Mouse (Mus musculus) midbrain, postnatal 0 days (tissue): ENCODE measurements around the gene Iscu. TPM values are rescaled to one million over a fixed set of nuclear protein-coding genes. Genes with fewer than 3 reads are reported as not detected.
"Not testable (repeated sequence)": the region's sequence is repeated elsewhere in the genome, so short reads cannot be mapped to it uniquely, and the experiment has no call there.

Experiments used
- ATAC-seq: fragments of 200-750 bp; cut with Nextera tagmentation; 2 replicates; pipeline ENCODE4 v1.8.0; 2017; ENCODE audit warnings: moderate number of reproducible peaks, mild to moderate bottlenecking, moderate TSS enrichment, moderate library complexity; ENCODE audit not compliant: low FRiP score
- DNase-seq: peaks from one replicate; pipeline ENCODE4 v3.0.0-alpha.2; 2015; ENCODE audit warnings: low spot score
- H3K27ac ChIP-seq: fragments of 300-500 bp; sonication (generic); 2 replicates; pipeline ENCODE4 v1.5.1; 2014; ENCODE audit warnings: low read depth, mild to moderate bottlenecking, low read length, mixed read lengths
- H3K27me3 ChIP-seq: fragments of 300-500 bp; sonication (generic); 2 replicates; pipeline ENCODE4 v1.6.1; 2014; ENCODE audit warnings: low read length, control low read depth, mixed read lengths; ENCODE audit not compliant: insufficient read depth
- H3K36me3 ChIP-seq: fragments of 300-500 bp; sonication (generic); 2 replicates; pipeline ENCODE4 v1.6.1; 2014; ENCODE audit warnings: low read length, control low read depth, mixed read lengths; ENCODE audit not compliant: insufficient read depth
- H3K4me1 ChIP-seq: fragments of 300-500 bp; sonication (generic); 2 replicates; pipeline ENCODE4 v1.6.1; 2014; ENCODE audit warnings: mild to moderate bottlenecking, control low read depth, antibody characterized with exemption, low read length, mixed read lengths; ENCODE audit not compliant: insufficient read depth
- H3K4me2 ChIP-seq: fragments of 300-500 bp; sonication (generic); 2 replicates; pipeline ENCODE4 v1.6.1; 2014; ENCODE audit warnings: low read depth, mild to moderate bottlenecking, low read length, mixed read lengths; ENCODE audit not compliant: poor library complexity, severe bottlenecking
- H3K4me3 ChIP-seq: fragments of 300-500 bp; sonication (generic); 2 replicates; pipeline ENCODE4 v1.5.1; 2014; ENCODE audit warnings: low read depth, mild to moderate bottlenecking, low read length, moderate library complexity
- H3K9ac ChIP-seq: fragments of 300-500 bp; sonication (generic); replicated peaks from 2 replicates; pipeline ENCODE4 v1.6.1; 2014; ENCODE audit warnings: mild to moderate bottlenecking, low read length, moderate library complexity, mixed read lengths; ENCODE audit not compliant: poor library complexity, severe bottlenecking
- H3K9me3 ChIP-seq: fragments of 300-500 bp; sonication (generic); 2 replicates; pipeline ENCODE4 v1.6.1; 2016; ENCODE audit warnings: low read length, control low read depth
- CTCF ChIP-seq: IDR thresholded peaks from 2 replicates; pipeline ENCODE4 v1.5.1; 2016; ENCODE audit warnings: antibody characterized with exemption, mild to moderate bottlenecking
- WGBS: fragments of 180-500 bp; shearing (Covaris S2); extraction: QIAGEN DNeasy Blood & Tissue Kit; methylation state at CpG from one replicate; pipeline ENCODE4 v1.1.7; 2014; 5-methylcytosine and 5-hydroxymethylcytosine counted together
- polyA plus RNA-seq: library from polyadenylated mRNA; unstranded; fragments of >200 nt; fragmentation: Nextera tagmentation; extraction: Ambion mirVana; gene quantifications from 2 replicates; pipeline ENCODE4 v1.2.1, GENCODE M21; 2015
- total RNA-seq: library from RNA; depleted of rRNA; stranded (reverse); fragments of >200 nt; gene quantifications from 2 replicates; pipeline ENCODE4 v1.2.3, GENCODE M21; 2014

The Iscu gene
- total and polyA plus RNA-seq, 2 experiments from 2014 or later = 65.8 to 96.9 TPM

DNA sequence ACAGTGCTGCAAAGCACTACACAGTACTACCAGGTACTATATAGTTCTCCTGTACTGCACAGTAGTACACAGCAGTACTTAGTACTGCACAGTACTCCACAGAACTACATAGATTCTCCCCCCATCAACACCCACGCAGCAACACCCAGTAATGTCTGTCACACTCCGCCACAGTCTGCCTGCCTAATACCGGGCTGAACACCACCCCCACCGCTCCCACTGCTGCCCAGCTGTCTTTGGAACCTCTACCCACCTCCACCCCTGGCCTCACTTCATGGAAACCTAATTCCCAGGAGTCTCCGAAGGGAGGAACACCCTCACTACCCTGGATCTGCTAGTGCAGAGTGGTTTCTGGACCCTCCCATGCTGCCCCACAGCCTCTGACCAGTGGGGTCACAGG, 8.2 kb downstream of the Iscu start:
- H3K4me1 ChIP-seq = no peaks in the 10 kb centered on the region
- no peak for ATAC-seq
- no peak for TF ChIP-seq CTCF
- H3K4me3 ChIP-seq = no peak overlapping the region
- peaks cover 5% of the 10 kb centered on the region; the same call in 1 of the 2 replicates for H3K27me3 ChIP-seq
- WGBS = 89% methylated on average over 5 of the region's 5 CpGs
- H3K27ac ChIP-seq = no peak overlapping the region
- H3K9me3 ChIP-seq = no peaks in the 10 kb centered on the region
- H3K36me3 ChIP-seq = peaks cover 24% of the 10 kb centered on the region
- no peak overlapping the region for H3K9ac ChIP-seq
- no peak overlapping the region for H3K4me2 ChIP-seq
- DNase-seq = no peak

DNA sequence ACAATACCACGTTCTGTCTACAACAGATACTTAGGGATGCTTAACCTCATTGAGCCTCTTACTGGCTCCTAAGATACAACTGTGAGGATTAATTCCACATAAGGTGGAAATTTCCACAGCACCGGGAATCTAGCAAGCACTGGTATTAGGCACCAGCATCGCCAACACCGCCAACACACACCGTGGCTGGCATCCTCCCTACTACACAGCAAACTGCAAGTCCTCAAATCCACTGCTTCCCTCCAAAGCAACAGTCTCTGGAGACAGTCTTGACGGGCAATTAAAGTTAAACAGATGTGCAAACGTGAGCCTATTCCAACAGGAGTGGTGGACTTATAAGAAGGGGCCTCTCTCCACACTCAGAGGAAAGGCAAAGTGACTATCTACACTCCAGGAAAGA, 8.7 kb downstream of the Iscu start:
- no peaks in the 10 kb centered on the region for H3K4me1 ChIP-seq
- peaks cover 19% of the 10 kb centered on the region for H3K36me3 ChIP-seq
- H3K4me2 ChIP-seq = no peak overlapping the region
- ATAC-seq (no peak), DNase-seq (no peak)
- no peak overlapping the region for H3K9ac ChIP-seq
- WGBS = 83% methylated on average over 7 of the region's 7 CpGs
- peaks cover 5% of the 10 kb centered on the region; the same call in 1 of the 2 replicates for H3K27me3 ChIP-seq
- H3K9me3 ChIP-seq = no peaks in the 10 kb centered on the region
- no peak overlapping the region for H3K4me3 ChIP-seq
- H3K27ac ChIP-seq = no peak overlapping the region
- no peak for TF ChIP-seq CTCF

DNA sequence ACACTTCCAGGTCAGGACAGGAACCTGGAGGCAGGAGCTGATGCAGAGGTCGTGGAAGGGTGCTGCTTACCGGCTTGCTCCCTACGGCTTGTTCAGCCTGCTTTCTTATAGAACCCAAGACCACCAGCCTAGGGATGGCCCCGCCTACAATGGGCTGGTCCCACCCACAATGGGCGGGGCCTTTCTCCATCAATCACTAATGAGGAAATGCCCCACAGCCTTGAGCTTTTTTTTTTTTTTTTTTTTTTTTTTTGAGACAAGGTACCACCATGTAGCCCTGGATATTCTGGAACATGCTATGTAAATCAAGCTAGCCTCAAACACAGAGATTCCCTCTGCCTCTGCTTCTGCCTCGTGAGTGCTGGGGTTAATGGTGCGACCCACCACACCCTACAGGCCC, 9.3 kb downstream of the Iscu start:
- Histone ChIP-seq H3K9ac (no peak overlapping the region), H3K4me2 (no peak overlapping the region), H3K27me3 (peaks cover 5% of the 10 kb centered on the region; the same call in 1 of the 2 replicates), H3K36me3 (peaks cover 13% of the 10 kb centered on the region), H3K4me3 (no peak overlapping the region), H3K4me1 (no peaks in the 10 kb centered on the region), H3K9me3 (no peaks in the 10 kb centered on the region), H3K27ac (no peak overlapping the region)
- 76% methylated on average over 7 of the region's 7 CpGs for WGBS
- DNase-seq (no peak), ATAC-seq (no peak)
- no peak for TF ChIP-seq CTCF

DNA sequence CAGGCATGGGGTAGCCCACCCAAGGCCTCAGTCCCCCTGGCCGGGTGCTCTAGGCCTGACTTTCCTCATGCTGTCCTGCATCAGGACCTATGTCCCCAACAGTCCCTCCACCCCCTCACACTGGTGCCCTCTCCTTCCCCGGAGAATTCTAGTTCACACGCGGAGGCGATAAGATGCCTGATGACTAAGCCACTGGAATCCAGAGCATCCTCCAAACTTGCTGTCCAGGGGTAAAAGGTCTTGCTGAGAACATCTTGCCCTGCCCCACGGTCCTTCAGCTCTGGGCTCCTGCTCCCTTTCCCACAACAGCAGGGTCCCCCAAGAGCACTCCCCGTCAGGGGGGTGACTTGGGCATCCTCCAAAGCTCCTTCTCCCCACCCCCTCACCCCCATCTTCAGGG, 10.1 kb downstream of the Iscu start:
- no peak overlapping the region for H3K9ac ChIP-seq
- H3K27me3 ChIP-seq = peaks cover 5% of the 10 kb centered on the region; the same call in 1 of the 2 replicates
- TF ChIP-seq CTCF = no peak
- no peaks in the 10 kb centered on the region for H3K9me3 ChIP-seq
- peaks cover 10% of the 10 kb centered on the region for H3K36me3 ChIP-seq
- no peak overlapping the region for H3K4me3 ChIP-seq
- no peaks in the 10 kb centered on the region for H3K4me1 ChIP-seq
- no peak overlapping the region for H3K4me2 ChIP-seq
- WGBS = 87% methylated on average over 7 of the region's 7 CpGs
- DNase-seq (no peak), ATAC-seq (no peak)
- H3K27ac ChIP-seq = no peak overlapping the region

DNA sequence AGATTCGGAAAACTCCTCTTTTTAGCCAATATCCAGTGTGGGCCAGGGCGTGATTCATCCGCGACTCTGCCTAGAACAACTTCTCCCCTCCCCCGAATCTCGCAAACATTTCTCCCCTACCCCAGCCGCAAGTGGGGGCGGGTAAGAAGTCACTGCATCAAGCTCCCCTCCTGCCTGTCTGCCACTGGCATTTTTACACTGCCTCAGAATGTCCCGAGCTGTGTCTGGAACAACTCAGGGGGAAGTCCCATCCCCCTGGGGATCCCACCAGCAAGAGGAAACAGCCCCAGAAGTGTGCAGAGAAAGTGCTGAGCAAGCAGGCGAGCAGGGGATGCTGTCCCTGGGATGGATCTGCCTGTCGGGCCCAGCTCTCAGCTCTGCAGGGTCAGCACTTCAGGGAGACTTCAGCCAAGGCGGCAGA, 11.0 kb downstream of the Iscu start:
- Histone ChIP-seq H3K36me3 (peaks cover 5% of the 10 kb centered on the region), H3K9ac (no peak overlapping the region), H3K4me3 (no peak overlapping the region), H3K4me1 (no peaks in the 10 kb centered on the region), H3K9me3 (no peaks in the 10 kb centered on the region), H3K27ac (no peak overlapping the region), H3K27me3 (peaks cover 5% of the 10 kb centered on the region; the same call in 1 of the 2 replicates), H3K4me2 (no peak overlapping the region)
- ATAC-seq = no peak
- DNase-seq = peak; percentile 12
- TF ChIP-seq CTCF = no peak
- 23% methylated on average over 12 of the region's 12 CpGs for WGBS

DNA sequence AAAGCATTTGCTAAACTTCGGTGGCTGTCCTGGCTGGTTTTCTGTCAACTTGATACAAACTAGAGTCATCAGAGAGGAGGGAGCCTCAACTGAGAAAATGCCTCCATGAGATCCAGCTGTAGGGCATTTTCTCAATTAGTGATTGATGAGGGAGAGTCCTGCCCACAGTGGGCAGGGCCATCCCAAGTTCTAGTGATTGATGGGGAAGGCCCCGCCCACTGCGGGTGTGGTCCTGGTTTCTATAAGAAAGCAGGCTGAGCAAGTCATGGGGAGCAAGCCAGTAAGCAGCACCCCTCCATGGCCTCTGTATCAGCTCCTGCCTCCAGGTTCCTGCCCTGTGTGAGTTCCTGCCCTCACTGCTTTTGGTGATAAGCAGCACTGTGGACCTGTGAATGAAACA, 11.6 kb downstream of the Iscu start:
- H3K4me2 ChIP-seq = not testable (repeated sequence)
- WGBS = 34% methylated on average over 3 of the region's 3 CpGs

More for the DNA sequence above, 11.6 kb downstream of the Iscu start:
- not testable (repeated sequence) for ATAC-seq, H3K9me3 ChIP-seq, H3K27ac ChIP-seq, H3K4me3 ChIP-seq, DNase-seq, H3K27me3 ChIP-seq, H3K9ac ChIP-seq, H3K4me1 ChIP-seq, H3K36me3 ChIP-seq
